Mouse (Mus musculus): ENCODE measurements around the gene Ftl1. TPM values are rescaled to one million over a fixed set of nuclear protein-coding genes. Genes with fewer than 3 reads are reported as not detected.

Gene Ftl1
- total and polyA plus RNA-seq, 2 experiments from 2014 or later = 2,541 to 5,542 TPM

DNA sequence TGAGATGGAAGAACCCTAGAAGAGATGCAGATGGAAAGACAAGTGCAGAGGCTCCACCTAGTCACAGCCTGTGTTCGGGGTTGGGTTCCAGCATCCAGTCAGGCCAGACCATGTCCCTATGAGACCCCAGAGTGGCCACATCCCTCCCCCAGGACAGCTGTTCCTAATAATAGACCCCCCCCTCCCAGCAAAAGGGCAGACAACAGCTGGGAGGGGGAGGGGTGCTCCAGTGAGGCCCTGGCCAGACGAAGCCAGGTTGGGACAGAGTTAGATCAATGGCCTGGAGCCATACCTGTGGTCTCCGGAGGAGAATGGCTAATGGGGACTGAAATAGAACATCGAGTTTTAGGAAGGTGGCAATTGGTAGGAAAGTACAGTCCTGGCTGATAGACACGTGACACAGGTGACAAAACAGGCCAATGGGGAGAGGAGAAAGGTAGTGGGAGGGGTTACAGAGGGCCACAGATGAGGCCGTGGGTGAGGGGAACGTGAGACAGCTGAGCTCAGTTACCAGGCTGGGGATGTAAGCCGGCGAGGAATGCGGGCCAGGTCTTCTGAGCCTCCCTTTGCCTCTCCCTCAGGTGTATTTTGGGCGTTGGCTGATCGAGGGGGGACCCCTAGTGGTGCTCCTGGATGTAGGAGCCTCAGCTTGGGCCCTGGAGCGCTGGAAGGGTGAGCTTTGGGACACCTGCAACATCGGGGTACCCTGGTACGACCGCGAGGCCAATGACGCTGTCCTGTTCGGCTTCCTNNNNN lies 22.0 kb downstream of the Ftl1 start, which contains the start of gene Ruvbl2:
Gene Ruvbl2 (minus strand): TSS at position 576 of the 756 bp plus-strand sequence.
- DNase-seq (no peak), ATAC-seq (no peak)
- peaks cover 19% of the 10 kb centered on the region for H3K4me1 ChIP-seq (ENCODE audit: insufficient read depth)
- H3K36me3 ChIP-seq (ENCODE audit: insufficient read depth) = no peaks in the 10 kb centered on the region
- H3K27ac ChIP-seq (ENCODE audit: low read depth, low read length) = no peak within 1 kb of the TSS
- 0 out of 2 replicates have a peak, but pooled peaks have one; percentile 6 for TF ChIP-seq CTCF (IDR thresholded peaks at IDR 0.05; ENCODE audit: low read depth)
- H3K27me3 ChIP-seq (ENCODE audit: insufficient read depth, low read length) = no peaks in the 10 kb centered on the region
- no peak within 1 kb of the TSS for H3K4me3 ChIP-seq (ENCODE audit: low read depth, low read length)
- 25% methylated on average over 19 of the region's 19 CpGs for WGBS
- H3K4me2 ChIP-seq (ENCODE audit: low read depth) = no peak within 1 kb of the TSS
- H3K9me3 ChIP-seq (ENCODE audit: low read length) = no peaks in the 10 kb centered on the region
- H3K9ac ChIP-seq = no peak within 1 kb of the TSS

DNA sequence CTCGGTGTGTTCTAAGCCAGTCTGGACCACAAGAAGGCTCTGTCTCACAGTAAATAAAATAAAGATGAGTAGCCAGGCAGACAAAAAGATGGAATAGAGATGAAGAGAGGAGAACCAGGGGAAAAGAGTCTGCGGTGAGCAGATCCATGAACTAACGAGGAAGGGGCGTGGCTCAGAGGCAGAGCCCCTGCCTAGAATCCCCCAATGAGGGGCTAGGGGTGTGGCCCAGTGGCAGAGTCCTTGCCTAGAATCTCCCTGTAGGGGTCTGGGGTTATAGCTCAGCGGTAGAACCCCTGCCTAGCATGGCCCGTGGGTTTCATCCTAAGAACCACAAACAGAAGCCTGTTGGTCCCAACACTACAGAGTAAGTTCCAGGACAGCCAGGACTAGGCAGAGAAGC lies 22.6 kb downstream of the Ftl1 start:
- Histone ChIP-seq H3K4me2 (ENCODE audit: low read depth) (no peak overlapping the region), H3K27ac (ENCODE audit: low read depth, low read length) (no peak overlapping the region), H3K4me3 (ENCODE audit: low read depth, low read length) (no peak overlapping the region), H3K9ac (no peak overlapping the region), H3K36me3 (ENCODE audit: insufficient read depth) (no peaks in the 10 kb centered on the region), H3K9me3 (ENCODE audit: low read length) (no peaks in the 10 kb centered on the region), H3K4me1 (ENCODE audit: insufficient read depth) (peaks cover 19% of the 10 kb centered on the region), H3K27me3 (ENCODE audit: insufficient read depth, low read length) (no peaks in the 10 kb centered on the region)
- ATAC-seq = no peak
- 34% methylated on average over 6 of the region's 6 CpGs for WGBS
- DNase-seq = no peak
- no peak for TF ChIP-seq CTCF (IDR thresholded peaks at IDR 0.05; ENCODE audit: low read depth)

DNA sequence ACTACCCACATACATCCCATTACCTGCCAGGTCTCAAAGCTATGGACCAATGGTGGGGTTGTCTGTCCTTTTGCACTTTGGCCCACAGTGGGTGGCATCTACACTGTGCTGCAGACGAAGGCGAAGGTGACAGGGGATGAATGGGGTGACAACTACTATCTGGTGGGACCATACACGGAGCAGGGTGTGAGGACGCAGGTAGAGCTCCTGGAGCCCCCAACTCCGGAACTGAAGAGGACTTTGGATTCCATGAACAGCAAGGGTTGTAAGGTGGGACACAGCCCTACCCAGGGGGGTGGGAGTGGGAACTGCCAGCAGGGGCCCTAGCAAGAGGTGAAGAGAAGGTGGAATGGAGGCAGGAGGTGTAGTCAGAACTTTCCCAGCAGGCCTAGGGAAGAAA lies 23.2 kb downstream of the Ftl1 start:
- 93% methylated on average over 5 of the region's 5 CpGs for WGBS
- ATAC-seq = no peak
- no peaks in the 10 kb centered on the region for H3K36me3 ChIP-seq (ENCODE audit: insufficient read depth)

DNA sequence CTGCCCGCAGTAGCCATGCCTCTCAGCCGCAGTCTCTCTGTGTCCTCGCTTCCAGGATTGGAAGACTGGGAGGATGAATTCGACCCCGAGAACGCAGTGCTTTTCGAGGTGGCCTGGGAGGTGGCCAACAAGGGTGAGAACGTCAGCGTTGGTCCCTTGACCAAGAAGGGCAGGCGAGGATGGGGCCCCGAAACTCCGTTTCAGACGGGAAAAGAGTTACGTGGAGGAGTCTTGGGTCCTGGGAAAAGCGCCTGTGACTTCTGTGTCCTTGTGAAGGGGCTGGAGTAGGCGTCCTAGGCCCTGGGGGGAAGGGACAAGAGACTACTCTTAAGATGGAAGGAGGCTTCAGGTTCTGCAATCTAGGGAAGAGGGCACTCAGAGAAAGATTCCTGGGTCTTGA lies 24.6 kb downstream of the Ftl1 start:
- Histone ChIP-seq H3K9ac (peak overlapping the region; percentile 72), H3K4me1 (ENCODE audit: insufficient read depth) (peaks cover 19% of the 10 kb centered on the region), H3K4me2 (ENCODE audit: low read depth) (peak overlapping the region; percentile 93), H3K9me3 (ENCODE audit: low read length) (no peaks in the 10 kb centered on the region), H3K36me3 (ENCODE audit: insufficient read depth) (peaks cover 12% of the 10 kb centered on the region; the same call in 1 of the 2 replicates), H3K27me3 (ENCODE audit: insufficient read depth, low read length) (no peaks in the 10 kb centered on the region), H3K4me3 (ENCODE audit: low read depth, low read length) (peak overlapping the region; percentile 79), H3K27ac (ENCODE audit: low read depth, low read length) (no peak overlapping the region)
- TF ChIP-seq CTCF (IDR thresholded peaks at IDR 0.05; ENCODE audit: low read depth) = no peak
- WGBS = 1% methylated on average over 16 of the region's 16 CpGs
- DNase-seq (no peak), ATAC-seq (peak; percentile 3)

More for the DNA sequence above, 23.2 kb downstream of the Ftl1 start:
- no peak for DNase-seq
- no peaks in the 10 kb centered on the region for H3K27me3 ChIP-seq (ENCODE audit: insufficient read depth, low read length)
- no peak overlapping the region for H3K4me2 ChIP-seq (ENCODE audit: low read depth)
- no peaks in the 10 kb centered on the region for H3K9me3 ChIP-seq (ENCODE audit: low read length)
- no peak for TF ChIP-seq CTCF (IDR thresholded peaks at IDR 0.05; ENCODE audit: low read depth)
- no peak overlapping the region for H3K9ac ChIP-seq
- no peak overlapping the region for H3K27ac ChIP-seq (ENCODE audit: low read depth, low read length)
- peaks cover 19% of the 10 kb centered on the region for H3K4me1 ChIP-seq (ENCODE audit: insufficient read depth)
- no peak overlapping the region for H3K4me3 ChIP-seq (ENCODE audit: low read depth, low read length)

DNA sequence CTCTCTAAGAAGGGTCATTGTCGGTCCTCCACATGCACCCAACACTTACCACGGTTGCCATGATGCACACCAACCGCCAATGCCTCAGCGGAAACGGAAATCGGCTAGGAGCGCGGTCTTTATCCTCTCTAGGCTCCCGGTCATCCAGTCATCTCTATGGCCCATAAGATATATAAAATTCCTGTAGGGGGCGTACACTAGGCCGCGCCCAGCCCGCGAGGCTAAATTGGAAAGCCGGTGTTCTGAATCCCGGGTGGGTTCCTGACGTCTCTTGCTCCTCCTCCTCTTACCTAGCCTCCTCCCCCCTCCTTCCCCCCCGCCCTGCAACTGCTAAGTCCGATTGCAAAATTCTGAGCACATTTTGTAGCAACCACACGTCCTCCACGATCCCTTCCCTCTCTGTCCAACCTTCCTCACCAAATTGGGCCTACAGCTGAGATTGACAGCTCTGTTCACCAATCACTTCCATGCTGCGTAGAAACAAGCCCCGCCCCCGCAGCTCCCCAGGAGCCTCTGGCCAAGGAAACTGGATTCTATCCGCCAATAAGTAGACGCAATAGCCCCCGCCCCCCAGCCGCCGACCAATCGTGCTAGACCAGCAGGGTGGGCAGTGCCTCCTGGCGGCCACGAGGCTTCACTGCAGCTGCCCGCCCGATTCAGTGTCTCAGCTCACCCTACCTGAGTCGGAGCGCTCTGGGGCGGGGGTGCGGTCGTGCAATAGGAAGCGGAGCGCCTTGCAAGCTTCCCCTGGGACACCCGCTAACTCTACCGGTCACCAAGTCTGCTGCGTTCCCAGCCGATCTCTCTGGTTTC lies 25.3 kb downstream of the Ftl1 start, which contains the start of gene Gys1:
Gene Gys1 (plus strand): TSS at position 642 of the 813 bp plus-strand sequence.
- Histone ChIP-seq H3K9ac (peak within 1 kb of the TSS; percentile 72), H3K27ac (ENCODE audit: low read depth, low read length) (peak within 1 kb of the TSS; percentile 81), H3K36me3 (ENCODE audit: insufficient read depth) (peaks cover 18% of the 10 kb centered on the region), H3K27me3 (ENCODE audit: insufficient read depth, low read length) (no peaks in the 10 kb centered on the region), H3K4me1 (ENCODE audit: insufficient read depth) (peaks cover 19% of the 10 kb centered on the region), H3K4me3 (ENCODE audit: low read depth, low read length) (peak within 1 kb of the TSS; percentile 79), H3K9me3 (ENCODE audit: low read length) (no peaks in the 10 kb centered on the region), H3K4me2 (ENCODE audit: low read depth) (peak within 1 kb of the TSS; percentile 97)
- 1% methylated on average over 45 of the region's 45 CpGs for WGBS
- peak; percentile 97 for TF ChIP-seq CTCF (IDR thresholded peaks at IDR 0.05; ENCODE audit: low read depth)
- DNase-seq (peak; percentile 100), ATAC-seq (peak; percentile 97)

DNA sequence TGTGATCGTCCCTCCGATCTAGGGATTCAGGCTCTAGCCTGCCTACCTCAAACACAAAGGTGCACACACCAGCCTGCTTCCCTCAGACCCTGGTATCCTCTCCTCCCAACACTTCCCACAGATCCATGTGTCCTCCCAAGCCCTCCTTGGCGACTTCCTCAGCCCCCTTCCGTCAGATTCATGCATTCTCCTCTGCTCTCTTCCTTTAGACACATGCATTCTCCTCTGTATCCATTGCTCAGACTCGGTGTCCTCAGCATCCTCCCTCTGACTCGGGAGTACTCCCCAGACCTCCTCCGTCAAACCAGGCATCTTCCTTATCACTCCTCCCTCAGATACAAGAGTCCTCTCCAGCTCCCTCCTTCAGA lies 25.9 kb downstream of the Ftl1 start:
- DNase-seq (no peak), ATAC-seq (no peak)
- Histone ChIP-seq H3K27ac (ENCODE audit: low read depth, low read length) (peak overlapping the region; percentile 81), H3K4me1 (ENCODE audit: insufficient read depth) (peaks cover 19% of the 10 kb centered on the region), H3K9me3 (ENCODE audit: low read length) (no peaks in the 10 kb centered on the region), H3K4me2 (ENCODE audit: low read depth) (peak overlapping the region; percentile 97), H3K9ac (peak overlapping the region; percentile 61), H3K4me3 (ENCODE audit: low read depth, low read length) (peak overlapping the region; percentile 79), H3K36me3 (ENCODE audit: insufficient read depth) (peaks cover 24% of the 10 kb centered on the region), H3K27me3 (ENCODE audit: insufficient read depth, low read length) (no peaks in the 10 kb centered on the region)
- WGBS = 1% methylated on average over 7 of the region's 7 CpGs
- TF ChIP-seq CTCF (IDR thresholded peaks at IDR 0.05; ENCODE audit: low read depth) = no peak

DNA sequence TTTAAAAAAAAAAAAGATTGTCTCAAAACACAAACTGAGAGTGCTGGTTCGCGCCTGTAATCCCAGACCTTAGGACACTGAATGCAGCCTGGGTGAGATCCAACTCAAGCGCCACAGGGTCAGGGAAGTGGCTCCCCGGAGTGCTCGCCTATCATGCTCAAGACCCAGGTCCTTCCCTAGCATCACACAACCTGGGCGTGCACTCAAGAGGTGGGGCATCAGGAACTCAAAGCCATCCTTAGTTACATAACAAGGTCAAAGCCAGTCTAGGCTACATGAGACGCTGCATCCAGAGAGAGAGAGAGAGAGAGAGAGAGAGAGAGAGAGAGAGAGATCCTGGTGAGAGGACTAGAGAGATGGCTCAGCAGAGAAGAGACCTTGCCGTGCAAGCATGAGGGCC lies 33.1 kb downstream of the Ftl1 start:
- WGBS = 91% methylated on average over 8 of the region's 8 CpGs
- H3K4me1 ChIP-seq (ENCODE audit: insufficient read depth) = no peaks in the 10 kb centered on the region
- no peak for TF ChIP-seq CTCF (IDR thresholded peaks at IDR 0.05; ENCODE audit: low read depth)
- no peak overlapping the region for H3K27ac ChIP-seq (ENCODE audit: low read depth, low read length)
- H3K27me3 ChIP-seq (ENCODE audit: insufficient read depth, low read length) = no peaks in the 10 kb centered on the region
- H3K4me3 ChIP-seq (ENCODE audit: low read depth, low read length) = no peak overlapping the region
- H3K36me3 ChIP-seq (ENCODE audit: insufficient read depth) = peaks cover 90% of the 10 kb centered on the region
- no peak for ATAC-seq
- no peak for DNase-seq
- no peaks in the 10 kb centered on the region for H3K9me3 ChIP-seq (ENCODE audit: low read length)
- H3K9ac ChIP-seq = no peak overlapping the region
- H3K4me2 ChIP-seq (ENCODE audit: low read depth) = no peak overlapping the region
